Mouse (Mus musculus): ENCODE results near the gene Cyp19a1.

- TF ChIP-seq POLR2A (IDR thresholded peaks at IDR 0.05; ENCODE audit: borderline replicate concordance, extremely low read depth, insufficient read depth, insufficient read length, poor library complexity, severe bottlenecking) (no peak), CTCF (IDR thresholded peaks at IDR 0.05; ENCODE audit: borderline replicate concordance, extremely low read depth, insufficient read depth, insufficient read length) (no peak)
These were observed 51.4 kb downstream of the Cyp19a1 start for GRCm38 (mm10) chr9:54216511-54216910.

All from brain, embryonic 14.5 days (tissue).